Mouse (Mus musculus) kidney, adult 2 months (tissue): Measurements from ENCODE around the gene Cers6. TPM values are rescaled to one million over a fixed set of nuclear protein-coding genes. Genes with fewer than 3 reads are reported as not detected.

Experiments used
- DNase-seq: peaks from one replicate; pipeline ENCODE4 v3.0.0; 2021
- H3K27ac ChIP-seq: fragments of 200-500 bp; 2 replicates; pipeline ENCODE4 v1.5.1; 2012; ENCODE audit warnings: low read depth, low read length, control low read depth, inconsistent platforms; ENCODE audit not compliant: insufficient read depth
- H3K27me3 ChIP-seq: fragments of 200-500 bp; replicated peaks from 2 replicates; pipeline ENCODE4 v1.6.1; 2012; ENCODE audit warnings: mild to moderate bottlenecking, moderate library complexity, low read length, inconsistent platforms; ENCODE audit not compliant: control insufficient read depth, insufficient read depth
- H3K36me3 ChIP-seq: fragments of 200-500 bp; 2 replicates; pipeline ENCODE4 v1.6.1; 2012; ENCODE audit warnings: mild to moderate bottlenecking, moderate library complexity, low read length, inconsistent platforms; ENCODE audit not compliant: control insufficient read depth, insufficient read depth
- H3K4me1 ChIP-seq: fragments of 200-500 bp; 2 replicates; pipeline ENCODE4 v1.6.1; 2011; ENCODE audit warnings: low read length; ENCODE audit not compliant: control insufficient read depth, insufficient read depth
- H3K4me3 ChIP-seq: fragments of 200-500 bp; 2 replicates; pipeline ENCODE4 v1.5.1; 2011; ENCODE audit warnings: mild to moderate bottlenecking, low read depth, low read length, control low read depth; ENCODE audit not compliant: insufficient read depth
- CTCF ChIP-seq: fragments of 200-500 bp; conservative IDR thresholded peaks from 2 replicates; pipeline ENCODE4 v1.5.1; 2011; ENCODE audit warnings: low read depth, mild to moderate bottlenecking, control low read depth, low read length, moderate library complexity, mixed read lengths; ENCODE audit not compliant: insufficient read depth, insufficient read length
- POLR2A ChIP-seq: fragments of 200-500 bp; IDR thresholded peaks from one replicate; pipeline ENCODE4 v1.6.1; 2011; ENCODE audit warnings: low read depth, low read length, control low read depth
- WGBS: fragments of 180-500 bp; shearing (Covaris S2); methylation state at CpG from one replicate; pipeline ENCODE4 v1.1.7; 2018; 5-methylcytosine and 5-hydroxymethylcytosine counted together
- polyA plus RNA-seq: library from polyadenylated mRNA; depleted of rRNA; stranded (reverse); fragments of >200 nt; gene quantifications from 2 replicates; pipeline ENCODE4 v1.2.3, GENCODE M21; 2012

Gene Cers6
- polyA plus RNA-seq, 1 experiment, result 11.1 TPM

DNA sequence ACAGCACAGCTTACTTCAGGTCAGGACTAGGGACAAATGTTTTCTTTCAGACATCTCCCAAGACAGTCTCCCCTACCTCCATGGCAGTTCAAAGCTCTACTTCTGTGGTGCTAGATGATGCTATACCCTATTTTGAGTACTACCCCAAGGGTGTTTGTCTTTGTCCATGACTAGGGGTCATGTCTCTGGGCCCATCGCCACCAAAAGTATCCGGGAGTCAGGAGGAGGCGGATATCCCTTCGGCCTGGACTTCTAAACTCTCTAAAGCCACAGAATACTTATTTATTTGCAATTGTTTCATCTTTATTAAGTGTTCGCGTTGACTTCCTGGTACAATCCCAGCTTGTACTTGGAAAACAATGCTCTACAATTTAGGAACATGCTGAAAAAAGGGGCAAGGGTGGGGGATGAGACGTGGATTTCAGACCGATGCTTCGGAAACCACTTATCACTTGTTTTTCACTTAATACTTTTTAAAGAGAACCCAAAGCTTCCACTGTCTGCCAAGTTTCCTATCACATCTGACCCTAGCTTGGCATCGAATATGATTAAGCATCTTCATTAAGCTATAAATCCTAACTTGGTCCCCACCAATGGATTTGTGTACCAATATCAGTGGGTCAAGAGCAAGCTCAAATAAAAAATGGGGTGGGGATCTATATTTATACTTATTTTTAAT, 276.3 kb downstream of the Cers6 start:
- Histone ChIP-seq H3K27ac (peak overlapping the region; percentile 57), H3K4me3 (no peak overlapping the region), H3K4me1 (peaks cover 4% of the 10 kb centered on the region), H3K27me3 (no peaks in the 10 kb centered on the region), H3K36me3 (no peaks in the 10 kb centered on the region)
- 66% methylated on average over 10 of the region's 10 CpGs for WGBS
- peak; percentile 68 for DNase-seq
- TF ChIP-seq CTCF, result no peak
- TF ChIP-seq POLR2A, result no peak

DNA sequence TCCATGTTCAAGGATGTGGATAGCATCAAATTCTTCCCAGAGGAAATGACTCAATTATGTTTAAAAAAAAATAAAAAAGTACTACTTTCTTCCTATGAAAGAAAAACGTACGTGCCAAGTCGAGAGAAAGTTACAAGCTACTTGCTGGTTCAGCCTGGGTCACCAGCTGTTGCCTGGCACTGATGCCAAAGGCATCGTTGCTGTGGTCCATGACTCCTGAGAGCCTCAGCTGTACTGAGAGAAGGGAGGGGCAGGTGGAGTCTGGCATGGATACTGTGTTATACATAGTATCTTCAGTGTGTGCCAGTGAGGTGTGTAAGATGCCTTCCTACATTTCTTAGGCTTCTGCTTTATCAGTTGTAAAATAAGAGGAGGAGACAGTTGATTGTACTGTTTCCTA, 277.5 kb downstream of the Cers6 start:
- H3K4me3 ChIP-seq, result no peak overlapping the region
- no peaks in the 10 kb centered on the region for H3K36me3 ChIP-seq
- DNase-seq, result peak; percentile 31
- no peaks in the 10 kb centered on the region for H3K27me3 ChIP-seq
- no peak for TF ChIP-seq POLR2A
- no peak for TF ChIP-seq CTCF
- peaks cover 4% of the 10 kb centered on the region for H3K4me1 ChIP-seq
- 34% methylated on average over 4 of the region's 4 CpGs for WGBS
- no peak overlapping the region for H3K27ac ChIP-seq

DNA sequence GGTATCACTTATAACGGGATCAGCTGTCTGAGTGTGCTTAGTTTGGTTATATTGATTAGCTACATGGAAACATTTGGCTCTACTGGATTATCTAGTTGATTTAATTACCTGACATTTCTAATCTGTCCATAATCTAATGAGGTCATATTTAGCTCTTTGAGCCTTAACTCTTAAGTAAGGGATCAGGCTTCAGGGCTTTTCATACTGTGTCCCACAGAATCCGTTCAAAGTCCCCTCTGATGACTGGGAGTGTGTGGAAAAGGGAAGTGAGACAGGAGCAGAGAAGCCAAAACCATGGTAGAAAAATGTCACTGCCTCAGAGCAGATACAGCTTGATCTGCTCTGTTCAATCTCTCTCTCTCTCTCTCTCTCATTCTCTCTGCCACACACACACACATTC, 279.0 kb downstream of the Cers6 start:
- WGBS, result 75% methylated on average over 2 of the region's 2 CpGs
- Histone ChIP-seq H3K4me3 (no peak overlapping the region), H3K27me3 (no peaks in the 10 kb centered on the region), H3K27ac (no peak overlapping the region), H3K36me3 (no peaks in the 10 kb centered on the region), H3K4me1 (peaks cover under 1% of the 10 kb centered on the region; the same call in 1 of the 2 replicates)
- DNase-seq, result no peak
- no peak for TF ChIP-seq POLR2A
- TF ChIP-seq CTCF, result no peak

DNA sequence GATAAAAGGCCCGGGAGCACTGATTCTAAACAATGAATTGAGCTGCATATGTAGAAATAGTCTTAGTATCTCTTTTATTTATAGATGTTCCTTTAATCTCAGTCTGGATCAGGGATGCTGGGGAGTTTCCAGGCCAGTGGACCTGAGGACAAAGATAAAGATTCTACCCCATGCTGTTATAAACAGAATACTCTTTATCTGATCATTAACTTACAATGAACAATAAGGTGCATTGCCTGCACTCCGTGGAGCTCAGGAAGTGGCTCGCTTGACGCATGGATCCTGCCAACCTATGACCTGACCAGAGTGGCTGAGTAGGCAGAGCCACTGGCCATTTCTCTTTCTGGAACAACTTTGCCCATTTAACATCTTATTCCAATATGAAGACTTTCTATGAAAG, 279.6 kb downstream of the Cers6 start:
- H3K4me3 ChIP-seq, result no peak overlapping the region
- H3K27me3 ChIP-seq, result no peaks in the 10 kb centered on the region
- 67% methylated on average over 4 of the region's 4 CpGs for WGBS
- no peak overlapping the region for H3K27ac ChIP-seq
- H3K4me1 ChIP-seq, result no peaks in the 10 kb centered on the region; the same call in 1 of the 2 replicates
- no peak for TF ChIP-seq POLR2A
- TF ChIP-seq CTCF, result no peak
- no peak for DNase-seq
- no peaks in the 10 kb centered on the region for H3K36me3 ChIP-seq

DNA sequence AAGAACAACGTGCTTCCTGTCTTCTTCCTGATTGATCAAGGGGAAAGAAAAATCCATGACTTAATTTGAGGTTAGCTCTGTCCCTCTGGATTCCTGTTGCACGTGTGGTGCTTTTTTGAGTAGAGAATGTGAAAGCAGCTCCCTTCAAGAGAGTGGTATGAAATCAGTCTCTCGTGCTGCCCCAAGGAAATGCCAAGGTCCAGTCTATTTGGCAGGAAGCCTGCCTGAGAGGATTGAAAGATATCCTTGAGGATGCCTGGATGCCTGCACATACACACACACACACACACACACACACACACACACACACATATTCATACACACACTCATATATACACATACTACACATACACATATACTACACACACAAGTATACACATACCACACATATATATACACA, 287.4 kb downstream of the Cers6 start:
- Histone ChIP-seq H3K36me3 (no peaks in the 10 kb centered on the region), H3K4me3 (no peak overlapping the region), H3K27ac (no peak overlapping the region), H3K4me1 (no peaks in the 10 kb centered on the region), H3K27me3 (no peaks in the 10 kb centered on the region)
- DNase-seq, result peak; percentile 42
- 24% methylated on average over 3 of the region's 3 CpGs for WGBS
- TF ChIP-seq CTCF (no peak), POLR2A (no peak)

DNA sequence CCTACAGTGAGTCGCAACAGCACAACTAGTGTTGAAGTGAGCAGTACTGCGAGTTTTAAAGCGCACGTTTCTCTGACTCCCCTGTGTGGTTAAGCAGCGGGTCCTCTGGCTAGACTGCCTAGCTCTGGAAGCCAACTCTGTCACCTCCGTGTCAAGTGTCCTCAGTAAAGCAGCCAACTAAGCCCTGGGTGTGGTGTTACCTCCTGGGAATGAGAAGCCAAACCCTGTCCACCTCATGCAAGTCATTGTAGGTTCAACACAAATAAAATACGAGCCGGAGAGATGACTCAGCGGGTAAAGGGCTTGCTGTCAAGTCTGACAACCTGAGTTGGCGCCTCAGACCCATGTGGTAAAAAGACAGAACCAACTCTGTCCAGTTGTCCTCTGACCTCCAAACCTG, 287.9 kb downstream of the Cers6 start:
- Histone ChIP-seq H3K27ac (no peak overlapping the region), H3K4me3 (no peak overlapping the region), H3K4me1 (no peaks in the 10 kb centered on the region), H3K36me3 (no peaks in the 10 kb centered on the region), H3K27me3 (no peaks in the 10 kb centered on the region)
- no peak for TF ChIP-seq CTCF
- TF ChIP-seq POLR2A, result no peak
- no peak for DNase-seq
- 85% methylated on average over 10 of the region's 10 CpGs for WGBS

DNA sequence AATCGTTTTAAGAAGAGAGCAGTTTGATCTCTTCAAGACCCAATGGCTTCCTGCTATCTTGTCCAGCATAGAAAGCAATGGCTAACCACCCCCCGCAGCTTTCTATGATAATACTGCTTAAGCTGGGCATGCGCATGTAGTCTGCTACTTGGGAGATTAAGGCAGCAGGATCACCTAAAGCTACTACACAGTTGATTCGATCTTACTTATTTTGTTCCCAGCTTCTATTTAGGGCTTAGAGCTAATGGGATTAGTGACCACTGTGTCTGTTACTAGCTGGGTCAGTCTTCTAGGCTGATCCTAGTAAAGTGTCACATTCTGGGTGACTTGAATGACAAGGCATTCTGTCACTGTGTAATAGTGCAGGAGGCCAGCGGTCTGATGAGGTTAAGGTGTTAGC, 289.6 kb downstream of the Cers6 start:
- 91% methylated on average over 5 of the region's 5 CpGs for WGBS

DNA sequence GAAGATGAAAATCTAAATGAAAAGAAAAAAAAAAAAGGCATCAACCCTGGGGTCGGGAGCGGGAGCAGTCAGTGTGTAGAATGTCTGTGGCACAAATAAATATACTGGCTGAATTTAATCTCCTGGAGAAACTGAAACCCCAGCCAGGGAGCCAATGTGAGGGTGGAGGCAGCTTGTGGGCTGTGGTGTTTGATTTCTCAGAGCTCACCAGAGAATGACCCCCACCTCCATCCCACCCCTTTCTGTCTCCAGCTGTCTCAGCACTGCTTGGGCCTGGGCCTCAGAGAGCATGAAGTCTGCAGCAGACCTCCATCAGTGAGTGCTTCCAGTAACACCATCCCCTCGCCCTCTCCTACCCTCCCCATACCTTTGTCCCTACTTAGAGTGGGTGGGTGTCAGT, 294.6 kb downstream of the Cers6 start:
- TF ChIP-seq POLR2A (no peak), CTCF (no peak)
- H3K4me3 ChIP-seq, result no peak overlapping the region
- H3K4me1 ChIP-seq, result no peaks in the 10 kb centered on the region; the same call in 1 of the 2 replicates
- H3K27ac ChIP-seq, result no peak overlapping the region
- H3K36me3 ChIP-seq, result no peaks in the 10 kb centered on the region
- no peak for DNase-seq
- 66% methylated on average over 3 of the region's 3 CpGs for WGBS
- H3K27me3 ChIP-seq, result no peaks in the 10 kb centered on the region

More for the DNA sequence above, 289.6 kb downstream of the Cers6 start:
- no peak for DNase-seq
- no peak overlapping the region for H3K4me3 ChIP-seq
- no peaks in the 10 kb centered on the region for H3K27me3 ChIP-seq
- TF ChIP-seq POLR2A (no peak), CTCF (no peak)
- no peak overlapping the region for H3K27ac ChIP-seq
- H3K4me1 ChIP-seq, result no peaks in the 10 kb centered on the region
- no peaks in the 10 kb centered on the region for H3K36me3 ChIP-seq
